In genomic region chr4:106935583-106935935, GRCm38 (mm10) we compare ENCODE assay signal across 8 mouse cellular contexts. TPM values are rescaled to one million over a fixed set of nuclear protein-coding genes. Genes with fewer than 3 reads are reported as not detected.
DNase-seq lines count a peak whose midpoint lies in the region; ATAC-seq and TF ChIP-seq lines count a peak whose summit lies in the region.
"Had no signal": no experiment of that assay in that cellular context is flagged by ENCODE, and none has a peak within 500 bp of the region (broad histone marks: within the 10 kb centered on the region; RNA-seq: fewer than 3 reads in every experiment).

No protein-coding gene starts in this region.

- H3K9ac ChIP-seq in forebrain, embryonic 13.5 days = peak overlapping the region; percentile 60
- peak overlapping the region; percentile 61 for H3K9ac ChIP-seq in liver, embryonic 13.5 days

- no peaks in the 10 kb centered on the region; the same call in 1 of the 2 replicates for H3K36me3 ChIP-seq in thymus, adult 2 months (ENCODE audit: control insufficient read depth, insufficient read depth, low read length)
- H3K36me3 ChIP-seq in forebrain, embryonic 13.5 days (ENCODE audit: poor library complexity, severe bottlenecking) = peaks cover 37% of the 10 kb centered on the region
- H3K36me3 ChIP-seq in liver, embryonic 13.5 days = peaks cover 59% of the 10 kb centered on the region

- no peaks in the 10 kb centered on the region for H3K27me3 ChIP-seq in thymus, adult 2 months (ENCODE audit: control insufficient read depth, insufficient read depth, low read length)
- H3K27me3 ChIP-seq in forebrain, embryonic 13.5 days = no peaks in the 10 kb centered on the region
- no peaks in the 10 kb centered on the region for H3K27me3 ChIP-seq in liver, embryonic 13.5 days

- H3K9me3 ChIP-seq in forebrain, embryonic 13.5 days (replicated peaks) = no peaks in the 10 kb centered on the region
- H3K9me3 ChIP-seq in liver, embryonic 13.5 days (replicated peaks) = no peaks in the 10 kb centered on the region

- DNase-seq in thymus, adult 2 months = no peak
- no peak for DNase-seq in thymus, postnatal 25 days
- DNase-seq in liver, embryonic 13.5 days = no peak
- no peak for DNase-seq in spleen, adult 12 weeks (ENCODE audit: low spot score)
- no peak for DNase-seq in heart, postnatal 14 days
- no peak for DNase-seq in spleen, postnatal 36 days (ENCODE audit: low spot score in 2 of 2)

- H3K4me3 ChIP-seq in thymus, adult 2 months (ENCODE audit: control insufficient read depth, insufficient read depth, low read length) = no peak overlapping the region
- no peak overlapping the region for H3K4me3 ChIP-seq in forebrain, embryonic 13.5 days
- H3K4me3 ChIP-seq in liver, embryonic 13.5 days (replicated peaks) = no peak overlapping the region

- TF ChIP-seq POLR2A in thymus, adult 2 months (IDR thresholded peaks at IDR 0.05; ENCODE audit: control insufficient read depth, extremely low read depth, insufficient read depth, low read length, poor library complexity) = no peak

- peaks cover 74% of the 10 kb centered on the region for H3K4me1 ChIP-seq in thymus, adult 2 months (replicated peaks; ENCODE audit: control insufficient read depth, insufficient read depth, low read length)
- H3K4me1 ChIP-seq in forebrain, embryonic 13.5 days = peaks cover 87% of the 10 kb centered on the region
- peaks cover 97% of the 10 kb centered on the region for H3K4me1 ChIP-seq in liver, embryonic 13.5 days (replicated peaks)

- WGBS in thymus, adult 2 months = 7% methylated on average over 2 of the region's 2 CpGs
- WGBS in forebrain, embryonic 13.5 days = 4% methylated on average over 2 of the region's 2 CpGs
- WGBS in liver, embryonic 13.5 days (ENCODE audit: insufficient replicate concordance) = 47% methylated on average over 2 of the region's 2 CpGs

- TF ChIP-seq CTCF in thymus, adult 2 months (IDR thresholded peaks at IDR 0.05; ENCODE audit: borderline replicate concordance, control insufficient read depth, extremely low read depth, insufficient read depth, low read length, poor library complexity) = no peak

- intact Hi-C loops in heart, postnatal 14 days (cut with DNase I) = no loop called here

- peak overlapping the region; percentile 1; the same call in 1 of the 2 replicates for H3K27ac ChIP-seq in thymus, adult 2 months (ENCODE audit: control insufficient read depth, insufficient read depth, low read length)
- H3K27ac ChIP-seq in forebrain, embryonic 13.5 days = peak overlapping the region; percentile 90
- H3K27ac ChIP-seq in liver, embryonic 13.5 days = peak overlapping the region; percentile 91

- H3K4me2 ChIP-seq in forebrain, embryonic 13.5 days = peak overlapping the region; percentile 25
- H3K4me2 ChIP-seq in liver, embryonic 13.5 days = peak overlapping the region; percentile 52

- no peak for ATAC-seq in forebrain, embryonic 13.5 days
- peak; percentile 35 for ATAC-seq in liver, embryonic 13.5 days (ENCODE audit: low read depth)
- ATAC-seq: intestine, postnatal 0 days had no signal

RNA-seq across cellular contexts. Expression of gene Ssbp3, which starts 25.1 kb away (rescaled TPM):
- 130 and 147 TPM in 2 replicates for polyA plus RNA-seq in thymus, adult 2 months (2012; rRNA removed)
- polyA plus RNA-seq in forebrain, embryonic 13.5 days (2015; fragmentation: Nextera tagmentation; extraction: Ambion mirVana) = 168 and 173 TPM in 2 replicates
- 55.5 and 64.8 TPM in 2 replicates for polyA plus RNA-seq in liver, embryonic 13.5 days (2015; fragmentation: Nextera tagmentation; extraction: Ambion mirVana)
- total RNA-seq in heart, postnatal 14 days (2021) = 10 to 100 TPM; 42.5 to 46.9 TPM

Comparison
In these comparisons a context has a peak if more than half of its experiments do, and no peak if none do; other contexts are left out.
1. H3K27ac ChIP-seq: peak in every context shown above with its lines; median percentile 91 in liver, embryonic 13.5 days; 90 in forebrain, embryonic 13.5 days; 1 in thymus, adult 2 months.